Mouse (Mus musculus) limb, embryonic 10.5 days (tissue): ENCODE data around the gene Olfr960. TPM values are rescaled to one million over a fixed set of nuclear protein-coding genes. Genes with fewer than 3 reads are reported as not detected.

Source experiments
- DNase-seq: peaks from one replicate; pipeline ENCODE4 v3.0.0-alpha.2; 2017; ENCODE audit warnings: low spot score
- H3K27ac ChIP-seq: fragments of 300-500 bp; sonication (generic); 2 replicates; pipeline ENCODE4 v1.5.1; 2016; ENCODE audit warnings: mild to moderate bottlenecking
- H3K27me3 ChIP-seq: fragments of 300-500 bp; sonication (generic); 2 replicates; pipeline ENCODE4 v1.6.1; 2016; ENCODE audit warnings: low read depth, mild to moderate bottlenecking; ENCODE audit not compliant: poor library complexity, severe bottlenecking
- H3K36me3 ChIP-seq: fragments of 300-500 bp; sonication (generic); 2 replicates; pipeline ENCODE4 v1.6.1; 2016; ENCODE audit warnings: mild to moderate bottlenecking, moderate library complexity
- H3K4me1 ChIP-seq: fragments of 300-500 bp; sonication (generic); 2 replicates; pipeline ENCODE4 v1.6.1; 2016
- H3K4me3 ChIP-seq: fragments of 300-500 bp; sonication (generic); 2 replicates; pipeline ENCODE4 v1.5.1; 2016; ENCODE audit warnings: mild to moderate bottlenecking, moderate library complexity
- H3K9me3 ChIP-seq: fragments of 300-500 bp; sonication (generic); replicated peaks from 2 replicates; pipeline ENCODE4 v1.6.1; 2016; ENCODE audit warnings: mild to moderate bottlenecking
- WGBS: fragments of 180-500 bp; shearing (Covaris S2); methylation state at CpG from one replicate; pipeline ENCODE4 v1.1.7; 2016; 5-methylcytosine and 5-hydroxymethylcytosine counted together
- polyA plus RNA-seq: library from polyadenylated mRNA; unstranded; fragments of >200 nt; fragmentation: Nextera tagmentation; extraction: Ambion mirVana; gene quantifications from 2 replicates; pipeline ENCODE4 v1.2.1, GENCODE M21; 2016

Gene Olfr960
- polyA plus RNA-seq, 1 experiment from 2014 or later: not detected

- no peak within 1 kb of the TSS for H3K4me3 ChIP-seq
- no peak within 1 kb of the TSS for H3K27ac ChIP-seq
- H3K9me3 ChIP-seq: no peaks in the 10 kb centered on the region
- DNase-seq: no peak
- no peaks in the 10 kb centered on the region for H3K36me3 ChIP-seq
- no peaks in the 10 kb centered on the region for H3K27me3 ChIP-seq
- no peaks in the 10 kb centered on the region for H3K4me1 ChIP-seq
These were observed 23.6 kb downstream of the Olfr960 start, which contains the start of gene Olfr961 for GRCm38 (mm10) chr9:39644785-39645184. Gene Olfr961 (plus strand): TSS chr9:39645085.

GRCm38 (mm10) chr9:39647382-39647781 is 26.2 kb downstream of the Olfr960 start:
- no peak for DNase-seq
- no peaks in the 10 kb centered on the region for H3K36me3 ChIP-seq
- no peaks in the 10 kb centered on the region for H3K27me3 ChIP-seq
- no peak overlapping the region for H3K4me3 ChIP-seq
- no peak overlapping the region for H3K27ac ChIP-seq
- H3K9me3 ChIP-seq: no peaks in the 10 kb centered on the region
- WGBS: 94% methylated on average over 4 of the region's 4 CpGs
- H3K4me1 ChIP-seq: no peaks in the 10 kb centered on the region

DNA sequence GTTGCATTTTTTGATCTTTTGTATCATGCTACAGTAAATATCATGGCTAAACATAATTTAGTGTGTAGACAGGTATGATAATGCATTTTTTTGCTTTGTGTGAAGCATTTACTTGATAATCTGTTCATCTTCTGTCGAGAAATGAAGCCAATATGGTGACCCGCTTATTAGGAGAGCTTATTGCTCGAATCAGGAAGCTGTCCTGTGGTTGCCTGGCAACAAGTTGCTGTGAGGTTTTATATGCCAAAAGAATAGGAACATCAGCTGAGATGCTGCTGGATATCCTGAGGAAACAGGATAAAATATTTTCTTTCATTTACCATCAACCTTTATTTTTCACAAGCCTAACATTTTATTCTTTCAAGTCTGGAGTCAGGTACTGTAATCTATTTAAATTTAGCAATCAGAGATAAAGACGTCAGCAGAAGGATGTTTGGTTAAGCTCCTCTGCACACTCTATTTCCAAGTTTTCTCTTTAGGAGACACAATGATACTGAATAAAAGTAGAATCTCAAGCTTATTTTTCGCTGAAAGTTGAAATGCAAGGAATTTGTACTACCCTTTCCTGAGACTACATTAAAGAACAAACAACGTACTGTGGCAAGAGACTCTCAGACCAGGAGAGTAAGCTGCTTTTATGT is 33.7 kb downstream of the Olfr960 start:
- no peaks in the 10 kb centered on the region for H3K27me3 ChIP-seq
- no peaks in the 10 kb centered on the region for H3K9me3 ChIP-seq
- no peak overlapping the region for H3K27ac ChIP-seq
- 82% methylated on average over 6 of the region's 6 CpGs for WGBS
- no peaks in the 10 kb centered on the region for H3K4me1 ChIP-seq
- no peaks in the 10 kb centered on the region for H3K36me3 ChIP-seq
- no peak overlapping the region for H3K4me3 ChIP-seq
- no peak for DNase-seq

DNA sequence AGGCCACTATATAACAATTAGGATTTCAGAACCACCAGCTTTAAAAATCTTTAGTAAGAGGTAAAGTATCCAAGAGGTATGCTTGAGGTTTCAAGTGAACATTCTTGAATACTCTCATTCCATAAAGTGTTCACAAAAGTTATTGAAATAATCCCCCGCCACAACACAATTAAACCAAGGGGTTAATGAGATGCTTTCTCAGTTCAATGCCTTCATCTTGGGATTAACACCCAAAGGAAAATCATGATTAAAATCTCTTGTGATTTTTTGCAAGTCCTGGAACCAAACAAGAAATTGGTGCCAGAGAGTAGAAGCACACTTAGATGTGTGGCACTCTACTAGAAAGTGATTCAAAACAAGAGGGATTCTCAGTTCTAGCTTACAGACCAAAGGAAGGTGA is 45.7 kb downstream of the Olfr960 start, which contains the start of gene Olfr963:
Olfr963 (plus strand) TSS at position 301 of the 400 bp plus-strand sequence.
- Histone ChIP-seq H3K36me3 (no peaks in the 10 kb centered on the region), H3K27me3 (no peaks in the 10 kb centered on the region), H3K4me3 (no peak within 1 kb of the TSS), H3K9me3 (no peaks in the 10 kb centered on the region), H3K4me1 (no peaks in the 10 kb centered on the region), H3K27ac (no peak within 1 kb of the TSS)
- DNase-seq: no peak
- WGBS: 91% methylated on average over 1 of the region's 1 CpGs

DNA sequence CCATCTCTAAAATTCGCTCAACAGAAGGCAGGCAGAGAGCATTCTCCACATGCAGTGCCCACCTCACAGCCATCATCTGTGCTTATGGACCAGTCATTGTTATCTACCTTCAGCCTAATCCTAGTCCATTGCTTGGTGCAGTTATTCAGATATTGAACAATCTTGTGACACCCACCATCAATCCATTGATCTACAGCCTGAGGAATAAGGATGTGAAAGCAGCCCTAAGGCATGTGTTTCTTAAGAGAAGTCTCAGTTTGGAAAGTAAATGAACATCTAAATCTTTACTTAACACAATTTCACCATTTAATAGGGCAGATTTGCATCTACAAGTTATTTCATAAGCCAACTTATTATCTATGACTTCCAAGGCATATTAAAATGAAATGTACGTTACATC is 48.5 kb downstream of the Olfr960 start:
- no peak overlapping the region for H3K4me3 ChIP-seq
- 80% methylated on average over 2 of the region's 2 CpGs for WGBS
- no peaks in the 10 kb centered on the region for H3K36me3 ChIP-seq
- no peaks in the 10 kb centered on the region for H3K4me1 ChIP-seq
- no peak overlapping the region for H3K27ac ChIP-seq
- no peaks in the 10 kb centered on the region for H3K27me3 ChIP-seq
- no peak for DNase-seq
- no peaks in the 10 kb centered on the region for H3K9me3 ChIP-seq

Other genes with a start within 250 kb of the Olfr960 start
- gene Olfr951, start 234.0 kb upstream of the Olfr960 start, polyA plus RNA-seq: not detected in 2 replicates
- not detected in 2 replicates for gene Olfr952, start 194.2 kb upstream of the Olfr960 start, polyA plus RNA-seq
- gene Olfr954, start 164.7 kb upstream of the Olfr960 start, polyA plus RNA-seq: not detected in 2 replicates
- not detected in 2 replicates for gene Olfr955, start 149.4 kb upstream of the Olfr960 start, polyA plus RNA-seq
- not detected in 2 replicates for gene Olfr44, start 127.4 kb upstream of the Olfr960 start, polyA plus RNA-seq
- not detected in 2 replicates for gene Olfr957, start 105.6 kb upstream of the Olfr960 start, polyA plus RNA-seq
- gene Olfr958, start 67.3 kb upstream of the Olfr960 start, polyA plus RNA-seq: not detected in 2 replicates
- not detected in 2 replicates for gene Olfr959, start 45.8 kb upstream of the Olfr960 start, polyA plus RNA-seq
- gene AW551984, start 17.0 kb upstream of the Olfr960 start, polyA plus RNA-seq: 2.8 and 6.9 TPM in 2 replicates
- not detected in 2 replicates for gene Olfr148, start 10.7 kb upstream of the Olfr960 start, polyA plus RNA-seq
- not detected in 2 replicates for gene Olfr961, start 23.7 kb downstream of the Olfr960 start, polyA plus RNA-seq
- not detected in 2 replicates for gene Olfr963, start 45.8 kb downstream of the Olfr960 start, polyA plus RNA-seq
- gene Olfr149, start 85.7 kb downstream of the Olfr960 start, polyA plus RNA-seq: not detected in 2 replicates
- not detected in 2 replicates for gene Olfr965, start 90.0 kb downstream of the Olfr960 start, polyA plus RNA-seq
- gene Olfr150, start 109.6 kb downstream of the Olfr960 start, polyA plus RNA-seq: not detected in 2 replicates
- gene Olfr967, start 124.9 kb downstream of the Olfr960 start, polyA plus RNA-seq: not detected in 2 replicates
- gene Olfr968, start 161.9 kb downstream of the Olfr960 start, polyA plus RNA-seq: not detected in 2 replicates
- not detected in 2 replicates for gene Olfr969, start 169.6 kb downstream of the Olfr960 start, polyA plus RNA-seq
- gene Olfr970, start 187.5 kb downstream of the Olfr960 start, polyA plus RNA-seq: not detected in 2 replicates
- not detected in 2 replicates for gene Olfr971, start 215.5 kb downstream of the Olfr960 start, polyA plus RNA-seq
- gene Olfr972, start 245.0 kb downstream of the Olfr960 start, polyA plus RNA-seq: not detected in 2 replicates